Mouse (Mus musculus) kidney, adult 2 months (tissue): ENCODE measurements around the gene Tomm20.
"Not testable (repeated sequence)": the region's sequence is repeated elsewhere in the genome, so short reads cannot be mapped to it uniquely, and the experiment has no call there.

Experiments
- CTCF ChIP-seq: fragments of 200-500 bp; conservative IDR thresholded peaks from 2 replicates; pipeline ENCODE4 v1.5.1; 2011; ENCODE audit warnings: low read depth, mild to moderate bottlenecking, control low read depth, low read length, moderate library complexity, mixed read lengths; ENCODE audit not compliant: insufficient read depth, insufficient read length
- POLR2A ChIP-seq: fragments of 200-500 bp; IDR thresholded peaks from one replicate; pipeline ENCODE4 v1.6.1; 2011; ENCODE audit warnings: low read depth, low read length, control low read depth

- not testable (repeated sequence) for TF ChIP-seq POLR2A, CTCF
Measured at GRCm38 (mm10) chr8:126914107-126914490, 31.5 kb downstream of the Tomm20 start.
